Mouse (Mus musculus): ENCODE measurements at regions not wholly inside any gene's neighbourhood (a gene's known extent, or its start where the extent isn't known, plus 50 kb on each side); places are given as distances from the start of the nearest gene placed in this dataset.

- no peaks in the 10 kb centered on the region for H3K36me3 ChIP-seq
- H3K27me3 ChIP-seq (replicated peaks): no peaks in the 10 kb centered on the region
- H3K9me3 ChIP-seq (replicated peaks): no peaks in the 10 kb centered on the region
- no peak overlapping the region for H3K27ac ChIP-seq
- 69% methylated on average over 4 of the region's 4 CpGs for WGBS (ENCODE audit: insufficient replicate concordance)
- H3K4me1 ChIP-seq: no peaks in the 10 kb centered on the region
- H3K9ac ChIP-seq: no peak overlapping the region
- no peak overlapping the region for H3K4me3 ChIP-seq
- ATAC-seq: no peak
- no peak overlapping the region for H3K4me2 ChIP-seq
These were observed 143.5 kb upstream of the Palmd start for GRCm38 (mm10) chr3:117112304-117112703.

- no peak overlapping the region for H3K4me2 ChIP-seq
- no peak overlapping the region for H3K9ac ChIP-seq
- WGBS (ENCODE audit: insufficient replicate concordance): 59% methylated on average over 8 of the region's 8 CpGs
- no peaks in the 10 kb centered on the region for H3K27me3 ChIP-seq (replicated peaks)
- no peak overlapping the region for H3K27ac ChIP-seq
- no peak overlapping the region for H3K4me3 ChIP-seq
- no peaks in the 10 kb centered on the region for H3K4me1 ChIP-seq
- ATAC-seq: no peak
- no peaks in the 10 kb centered on the region for H3K9me3 ChIP-seq (replicated peaks)
- H3K36me3 ChIP-seq: no peaks in the 10 kb centered on the region
These were observed 140.3 kb upstream of the Palmd start for GRCm38 (mm10) chr3:117108966-117109700.

- H3K9me3 ChIP-seq (replicated peaks): no peaks in the 10 kb centered on the region
- 62% methylated on average over 6 of the region's 6 CpGs for WGBS (ENCODE audit: insufficient replicate concordance)
- H3K27me3 ChIP-seq (replicated peaks): no peaks in the 10 kb centered on the region
- no peak overlapping the region for H3K4me2 ChIP-seq
- ATAC-seq: no peak
- H3K27ac ChIP-seq: no peak overlapping the region
- H3K9ac ChIP-seq: no peak overlapping the region
- H3K36me3 ChIP-seq: no peaks in the 10 kb centered on the region
- no peak overlapping the region for H3K4me3 ChIP-seq
- no peaks in the 10 kb centered on the region for H3K4me1 ChIP-seq
These were observed 139.2 kb upstream of the Palmd start for GRCm38 (mm10) chr3:117107986-117108385.

GRCm38 (mm10) chr3:117107378-117107777 lies 138.6 kb upstream of the Palmd start:
- Histone ChIP-seq H3K4me3 (no peak overlapping the region), H3K27ac (no peak overlapping the region), H3K4me1 (no peaks in the 10 kb centered on the region), H3K9me3 (replicated peaks) (no peaks in the 10 kb centered on the region), H3K4me2 (no peak overlapping the region), H3K27me3 (replicated peaks) (no peaks in the 10 kb centered on the region), H3K9ac (no peak overlapping the region), H3K36me3 (no peaks in the 10 kb centered on the region)
- 54% methylated on average over 3 of the region's 3 CpGs for WGBS (ENCODE audit: insufficient replicate concordance)
- ATAC-seq: no peak

GRCm38 (mm10) chr3:117087646-117088045 lies 118.9 kb upstream of the Palmd start:
- Histone ChIP-seq H3K36me3 (no peaks in the 10 kb centered on the region), H3K4me1 (no peaks in the 10 kb centered on the region), H3K9ac (no peak overlapping the region), H3K9me3 (replicated peaks) (no peaks in the 10 kb centered on the region), H3K4me3 (no peak overlapping the region), H3K27ac (no peak overlapping the region), H3K4me2 (no peak overlapping the region), H3K27me3 (replicated peaks) (no peaks in the 10 kb centered on the region)
- WGBS (ENCODE audit: insufficient replicate concordance): 55% methylated on average over 2 of the region's 2 CpGs
- ATAC-seq: no peak

GRCm38 (mm10) chr3:117076734-117077133 lies 107.9 kb upstream of the Palmd start:
- Histone ChIP-seq H3K27me3 (replicated peaks) (no peaks in the 10 kb centered on the region), H3K36me3 (no peaks in the 10 kb centered on the region)

GRCm38 (mm10) chr3:117073399-117073798 lies 104.6 kb upstream of the Palmd start:
- no peak for ATAC-seq
- Histone ChIP-seq H3K4me3 (no peak overlapping the region), H3K4me1 (no peaks in the 10 kb centered on the region), H3K9me3 (replicated peaks) (no peaks in the 10 kb centered on the region), H3K27me3 (replicated peaks) (no peaks in the 10 kb centered on the region), H3K4me2 (no peak overlapping the region), H3K27ac (no peak overlapping the region), H3K9ac (no peak overlapping the region), H3K36me3 (no peaks in the 10 kb centered on the region)
- 66% methylated on average over 4 of the region's 4 CpGs for WGBS (ENCODE audit: insufficient replicate concordance)

More at GRCm38 (mm10) chr3:117076734-117077133, 107.9 kb upstream of the Palmd start:
- 58% methylated on average over 2 of the region's 2 CpGs for WGBS (ENCODE audit: insufficient replicate concordance)
- no peak overlapping the region for H3K27ac ChIP-seq
- no peak overlapping the region for H3K4me3 ChIP-seq
- H3K9me3 ChIP-seq (replicated peaks): no peaks in the 10 kb centered on the region
- no peaks in the 10 kb centered on the region for H3K4me1 ChIP-seq
- ATAC-seq: no peak
- H3K9ac ChIP-seq: no peak overlapping the region
- no peak overlapping the region for H3K4me2 ChIP-seq

GRCm38 (mm10) chr3:117072998-117073397 lies 104.2 kb upstream of the Palmd start:
- no peak overlapping the region for H3K9ac ChIP-seq
- 65% methylated on average over 3 of the region's 3 CpGs for WGBS (ENCODE audit: insufficient replicate concordance)
- no peak for ATAC-seq
- H3K36me3 ChIP-seq: no peaks in the 10 kb centered on the region
- H3K4me1 ChIP-seq: no peaks in the 10 kb centered on the region
- H3K27ac ChIP-seq: no peak overlapping the region
- H3K9me3 ChIP-seq (replicated peaks): no peaks in the 10 kb centered on the region
- H3K27me3 ChIP-seq (replicated peaks): no peaks in the 10 kb centered on the region
- no peak overlapping the region for H3K4me3 ChIP-seq
- H3K4me2 ChIP-seq: no peak overlapping the region

GRCm38 (mm10) chr3:117071851-117072250 lies 103.1 kb upstream of the Palmd start:
- no peaks in the 10 kb centered on the region for H3K4me1 ChIP-seq
- no peaks in the 10 kb centered on the region for H3K9me3 ChIP-seq (replicated peaks)
- no peak overlapping the region for H3K4me3 ChIP-seq
- no peaks in the 10 kb centered on the region for H3K36me3 ChIP-seq
- H3K27ac ChIP-seq: no peak overlapping the region
- WGBS (ENCODE audit: insufficient replicate concordance): 62% methylated on average over 5 of the region's 5 CpGs
- no peak overlapping the region for H3K4me2 ChIP-seq
- ATAC-seq: no peak
- no peaks in the 10 kb centered on the region for H3K27me3 ChIP-seq (replicated peaks)
- H3K9ac ChIP-seq: no peak overlapping the region

- no peak overlapping the region for H3K4me3 ChIP-seq
- H3K9ac ChIP-seq: no peak overlapping the region
- no peaks in the 10 kb centered on the region for H3K27me3 ChIP-seq (replicated peaks)
- no peaks in the 10 kb centered on the region for H3K36me3 ChIP-seq
- no peak for ATAC-seq
- H3K4me2 ChIP-seq: no peak overlapping the region
- no peaks in the 10 kb centered on the region for H3K4me1 ChIP-seq
- H3K27ac ChIP-seq: no peak overlapping the region
- no peaks in the 10 kb centered on the region for H3K9me3 ChIP-seq (replicated peaks)
- WGBS (ENCODE audit: insufficient replicate concordance): 53% methylated on average over 7 of the region's 7 CpGs
These were observed 98.8 kb upstream of the Palmd start for GRCm38 (mm10) chr3:117067470-117068053.

- H3K36me3 ChIP-seq: no peaks in the 10 kb centered on the region
- no peak overlapping the region for H3K4me3 ChIP-seq
- no peak overlapping the region for H3K4me2 ChIP-seq
- no peaks in the 10 kb centered on the region for H3K4me1 ChIP-seq
- H3K27ac ChIP-seq: no peak overlapping the region
- no peak overlapping the region for H3K9ac ChIP-seq
- H3K27me3 ChIP-seq (replicated peaks): no peaks in the 10 kb centered on the region
- no peak for ATAC-seq
- H3K9me3 ChIP-seq (replicated peaks): no peaks in the 10 kb centered on the region
- WGBS (ENCODE audit: insufficient replicate concordance): 66% methylated on average over 2 of the region's 2 CpGs
These were observed 97.1 kb upstream of the Palmd start for GRCm38 (mm10) chr3:117065904-117066303.

- Histone ChIP-seq H3K4me2 (no peak overlapping the region), H3K9me3 (replicated peaks) (no peaks in the 10 kb centered on the region), H3K27ac (no peak overlapping the region), H3K36me3 (no peaks in the 10 kb centered on the region), H3K27me3 (replicated peaks) (no peaks in the 10 kb centered on the region), H3K4me3 (no peak overlapping the region), H3K9ac (no peak overlapping the region), H3K4me1 (no peaks in the 10 kb centered on the region)
- ATAC-seq: no peak
- WGBS (ENCODE audit: insufficient replicate concordance): 66% methylated on average over 1 of the region's 1 CpGs
These were observed 93.0 kb upstream of the Palmd start for GRCm38 (mm10) chr3:117061831-117062230.

GRCm38 (mm10) chr3:117061182-117061581 lies 92.4 kb upstream of the Palmd start:
- no peaks in the 10 kb centered on the region for H3K36me3 ChIP-seq
- H3K4me2 ChIP-seq: no peak overlapping the region
- H3K27ac ChIP-seq: no peak overlapping the region
- no peaks in the 10 kb centered on the region for H3K9me3 ChIP-seq (replicated peaks)
- 50% methylated on average over 6 of the region's 6 CpGs for WGBS (ENCODE audit: insufficient replicate concordance)
- H3K4me3 ChIP-seq: no peak overlapping the region
- ATAC-seq: peak; percentile 83
- H3K4me1 ChIP-seq: no peaks in the 10 kb centered on the region
- no peak overlapping the region for H3K9ac ChIP-seq
- H3K27me3 ChIP-seq (replicated peaks): no peaks in the 10 kb centered on the region

Measured in liver, embryonic 12.5 days (tissue).